Mouse (Mus musculus) retina, adult 2 months (tissue): ENCODE measurements around the gene Gm10912.
"Not testable (repeated sequence)": the region's sequence is repeated elsewhere in the genome, so short reads cannot be mapped to it uniquely, and the experiment has no call there.

Source experiments
- DNase-seq: peaks from one replicate; pipeline ENCODE4 v3.0.0-alpha.2; 2012; ENCODE audit warnings: low read depth, low spot score

Gm10912 gene

DNA sequence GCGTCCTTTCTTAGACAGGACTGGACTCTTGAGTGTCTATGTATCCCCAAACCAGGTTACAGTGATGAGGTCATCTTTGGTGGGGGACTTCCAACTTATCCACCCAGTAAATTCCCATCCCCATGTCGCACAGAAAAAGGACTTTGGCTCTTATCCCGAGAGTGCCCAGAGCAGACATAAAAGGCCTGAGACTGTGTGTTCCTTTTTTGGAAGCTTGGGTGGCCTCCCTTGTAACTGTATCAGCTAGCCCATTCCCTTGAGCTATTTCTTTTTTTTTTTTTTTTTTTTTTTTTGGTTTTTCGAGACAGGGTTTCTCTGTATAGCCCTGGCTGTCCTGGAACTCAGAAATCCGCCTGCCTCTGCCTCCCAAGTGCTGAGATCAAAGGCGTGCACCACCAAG, at the start of gene Gm10912:
Gene Gm10912, plus strand, starts transcription at position 301 of the 400 bp plus-strand sequence.
- not testable (repeated sequence) for DNase-seq

DNA sequence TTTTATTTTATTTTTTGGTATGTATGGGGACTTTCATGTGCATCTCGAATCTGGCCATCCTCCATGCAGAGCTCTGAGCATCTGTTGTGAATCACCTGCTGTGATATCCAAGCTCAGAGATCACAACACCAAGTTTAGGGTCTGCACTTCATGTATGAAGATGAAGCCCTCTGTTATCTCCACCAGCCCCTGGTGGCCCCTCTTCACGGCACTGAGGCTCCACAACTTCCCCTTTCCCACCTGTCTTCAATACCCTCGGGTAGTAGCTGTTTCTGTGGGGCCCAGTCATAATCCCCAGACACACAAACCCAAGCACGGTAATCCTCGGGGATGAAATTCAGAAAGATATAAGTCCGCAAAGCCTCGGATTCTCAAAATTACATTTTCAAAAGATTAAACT, 42.5 kb upstream of the Gm10912 start:
- DNase-seq, result no peak

DNA sequence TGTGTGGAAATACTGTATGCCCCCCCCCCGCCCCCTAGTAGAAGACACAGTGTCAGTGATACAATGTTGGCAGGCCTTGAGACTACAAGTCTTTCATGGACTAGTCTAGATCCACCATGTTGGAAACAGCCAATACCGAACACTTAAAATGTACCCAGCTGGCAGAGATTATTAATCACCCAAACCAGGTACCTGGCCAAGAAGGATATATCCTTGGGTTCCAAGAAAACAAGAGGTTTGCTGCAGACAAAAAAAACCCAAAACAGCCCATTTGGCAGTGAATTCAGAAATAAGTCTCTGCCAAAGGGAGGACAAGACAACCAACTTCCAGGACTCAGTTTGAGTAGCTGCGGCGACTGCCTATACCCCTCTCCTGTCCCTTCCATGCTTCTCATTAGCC, 41.0 kb upstream of the Gm10912 start:
- no peak for DNase-seq

DNA sequence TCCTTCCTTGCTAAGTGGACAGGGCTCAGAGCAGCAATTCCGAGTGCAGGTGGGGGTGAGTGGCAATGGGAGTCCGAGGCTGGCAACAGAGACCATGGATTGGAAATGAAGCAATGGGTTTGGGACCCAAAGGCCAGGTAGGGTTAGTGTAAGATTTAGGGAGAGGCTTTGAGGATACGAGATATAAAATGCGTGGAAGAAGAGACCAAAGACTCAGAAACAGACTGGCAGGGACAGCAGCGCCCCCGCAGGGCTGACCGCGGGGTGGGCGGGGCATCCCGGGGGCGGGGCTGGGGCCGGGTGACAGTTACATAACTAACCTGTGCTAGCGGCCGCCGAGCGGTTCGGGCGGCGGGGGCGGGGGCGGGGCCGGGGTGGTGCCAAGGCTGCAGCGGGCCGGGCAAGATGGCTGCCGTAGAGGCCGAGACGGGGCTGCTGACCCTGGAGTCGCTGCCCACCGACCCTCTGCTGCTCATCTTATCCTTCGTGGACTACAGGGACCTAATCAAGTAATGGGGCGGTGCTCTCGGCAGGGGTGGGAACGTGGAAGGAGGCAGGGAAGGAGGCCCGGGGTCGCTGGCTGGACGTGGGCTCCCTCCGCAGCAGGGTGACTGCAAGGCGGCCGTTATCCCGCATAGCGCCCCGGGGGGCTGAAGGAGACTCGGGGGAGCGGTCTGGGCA, 38.0 kb upstream of the Gm10912 start, which contains the start of gene Fbxo3:
Gene Fbxo3, plus strand, starts transcription at position 264 of the 681 bp plus-strand sequence.
- peak; percentile 71 for DNase-seq

DNA sequence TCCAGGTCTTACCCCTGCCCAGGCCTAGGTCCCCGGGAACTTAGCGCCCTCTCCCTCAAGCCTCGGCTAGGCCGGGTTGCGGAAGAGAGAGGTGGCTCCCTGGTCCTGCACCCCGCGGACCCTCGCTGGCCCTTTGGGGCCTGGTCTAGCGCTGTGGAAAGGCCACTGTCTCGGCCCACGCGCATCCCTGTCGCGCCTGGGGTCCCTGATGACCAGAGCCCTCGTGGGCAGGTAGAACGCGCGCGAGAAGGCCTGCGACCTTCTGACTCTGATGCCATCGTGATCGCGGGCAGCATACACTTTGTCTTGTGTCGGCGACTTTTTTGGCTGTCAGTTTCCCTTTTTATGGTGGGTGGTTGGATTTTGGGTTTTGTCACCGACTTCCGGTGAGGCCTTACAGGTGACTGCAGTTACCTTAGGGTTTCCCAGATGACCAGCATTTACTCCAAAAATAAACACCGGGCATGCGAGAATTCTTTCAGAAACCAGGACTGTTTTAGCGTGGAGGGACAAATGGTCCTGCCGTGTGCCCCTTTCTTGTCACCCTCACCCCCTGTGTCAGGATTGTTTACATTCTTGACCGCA, 37.4 kb upstream of the Gm10912 start, which contains the start of gene 4931422A03Rik:
Gene 4931422A03Rik, minus strand, starts transcription at position 223 of the 585 bp plus-strand sequence.
- DNase-seq, result no peak

DNA sequence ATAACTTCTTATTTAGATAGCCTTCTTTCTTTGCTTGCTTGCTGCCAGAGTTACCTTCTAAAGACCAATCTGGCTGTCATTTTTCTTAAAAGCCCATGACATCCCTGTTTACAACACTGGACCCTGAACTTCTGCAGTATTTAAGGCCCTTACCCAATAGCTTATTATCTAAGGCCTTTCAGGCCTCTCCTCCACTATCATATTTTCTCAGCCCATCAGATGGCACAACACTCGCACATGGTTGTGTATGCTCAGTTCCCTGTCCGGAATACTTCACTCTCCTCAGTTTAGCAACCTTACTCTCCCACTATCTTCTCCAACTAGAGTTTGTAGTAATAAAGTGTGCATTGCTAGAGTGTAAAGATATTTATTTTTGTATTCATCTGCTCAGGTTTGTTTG, 36.6 kb upstream of the Gm10912 start:
- DNase-seq, result no peak

DNA sequence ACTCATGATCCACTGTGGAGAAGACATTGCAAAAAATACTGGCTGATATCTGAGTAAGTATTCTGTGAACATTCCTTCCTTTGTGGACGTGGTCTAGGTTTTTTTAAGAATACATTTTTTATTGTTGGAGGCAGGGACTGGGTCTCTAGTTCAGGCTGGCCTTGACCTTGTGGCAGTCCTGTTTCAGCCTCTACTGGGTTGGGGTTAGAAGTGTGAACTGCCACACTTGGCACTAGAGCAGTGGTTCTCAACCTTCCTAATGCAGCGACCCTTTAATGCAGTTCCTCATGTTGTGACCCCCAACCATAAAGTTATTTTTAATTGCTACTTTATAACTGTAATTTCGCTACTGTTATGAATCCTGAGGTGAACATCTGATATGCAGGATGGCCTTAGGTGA, 35.2 kb upstream of the Gm10912 start:
- no peak for DNase-seq

DNA sequence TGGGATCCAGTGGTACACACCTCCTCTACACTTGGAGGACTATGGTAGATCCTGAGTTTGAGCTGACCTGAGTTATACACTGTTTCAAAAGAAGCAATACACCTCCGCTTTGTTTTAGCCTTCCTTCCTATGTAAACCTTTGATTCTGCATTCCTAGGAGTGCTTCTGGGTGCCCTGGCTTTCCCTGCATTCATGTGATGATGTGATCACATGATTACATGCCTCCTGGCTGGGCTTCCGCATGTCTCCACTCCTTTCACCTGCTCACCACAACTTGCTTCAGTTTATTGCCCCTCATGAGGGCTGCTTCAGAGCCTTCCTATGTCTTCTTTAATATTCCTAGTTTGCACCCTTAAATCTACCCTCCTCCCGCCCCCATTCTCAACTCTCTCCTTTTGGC, 33.6 kb upstream of the Gm10912 start:
- no peak for DNase-seq

DNA sequence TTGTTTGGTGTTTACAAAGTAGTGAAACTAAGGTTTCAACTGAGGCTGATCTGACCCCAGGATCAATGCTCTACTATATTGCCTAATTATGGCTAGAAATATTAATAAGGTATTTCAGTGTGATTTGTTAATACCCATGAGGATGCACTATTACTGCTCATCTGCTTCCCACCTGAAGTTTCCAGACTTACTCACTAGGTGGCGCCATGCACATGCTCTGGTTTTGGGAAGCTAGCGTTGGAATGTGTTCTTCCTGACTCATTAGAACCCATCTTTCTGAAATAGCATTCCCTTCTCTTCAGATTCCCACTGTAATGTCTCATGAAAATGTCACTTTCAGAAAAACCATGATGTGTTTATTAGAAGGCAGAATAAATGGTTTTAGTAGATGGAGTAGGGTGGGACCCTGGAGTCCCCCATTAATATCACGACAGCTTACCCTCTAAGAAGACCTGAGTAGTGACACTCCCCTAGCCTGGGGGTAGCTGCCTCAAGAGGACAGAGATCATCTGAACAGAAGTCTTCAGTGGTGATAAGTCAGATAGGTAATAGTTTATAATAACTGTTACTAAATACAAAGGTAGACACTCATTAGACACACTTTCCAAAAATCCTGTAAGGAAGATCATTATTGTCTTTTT, 30.7 kb upstream of the Gm10912 start:
- DNase-seq, result peak; percentile 45

DNA sequence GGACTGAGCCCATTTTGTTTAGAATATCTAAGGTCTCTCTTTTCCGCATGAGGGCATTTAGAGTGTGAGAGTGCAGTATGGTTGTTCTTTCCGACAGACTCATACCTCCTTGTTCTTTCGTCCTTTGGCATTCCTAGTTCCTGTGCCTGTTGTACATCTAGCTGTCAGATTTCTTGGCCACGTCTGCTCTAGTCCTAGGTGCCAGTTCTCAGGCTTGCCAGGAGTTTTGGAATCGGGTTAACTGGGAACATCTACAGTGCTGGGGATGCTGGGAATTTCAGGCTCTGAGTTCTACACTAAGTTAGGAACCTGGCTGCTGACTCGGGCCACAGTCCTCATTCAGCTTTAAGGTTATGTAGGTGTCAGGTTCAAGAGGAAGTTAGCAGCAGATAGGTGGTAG, 30.0 kb upstream of the Gm10912 start:
- no peak for DNase-seq

DNA sequence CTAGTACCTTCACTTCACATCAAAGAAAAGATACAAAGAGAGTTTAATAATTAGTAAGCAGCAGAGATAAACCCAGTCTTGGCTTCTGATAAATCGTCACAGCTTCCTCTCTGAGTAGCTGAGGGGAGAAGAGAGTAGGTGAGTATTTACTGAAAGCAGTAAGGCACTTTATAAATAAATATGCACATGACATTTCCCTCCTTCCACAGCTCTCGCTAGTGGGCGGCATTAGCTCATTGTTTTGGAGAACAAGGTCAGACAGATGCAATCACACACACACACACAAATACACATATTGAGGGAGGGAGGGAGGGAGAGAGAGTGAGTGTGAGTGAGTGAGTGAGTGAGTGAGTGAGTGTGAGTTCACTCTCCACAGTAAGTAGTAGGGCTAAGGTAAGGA, 29.3 kb upstream of the Gm10912 start:
- DNase-seq, result no peak

DNA sequence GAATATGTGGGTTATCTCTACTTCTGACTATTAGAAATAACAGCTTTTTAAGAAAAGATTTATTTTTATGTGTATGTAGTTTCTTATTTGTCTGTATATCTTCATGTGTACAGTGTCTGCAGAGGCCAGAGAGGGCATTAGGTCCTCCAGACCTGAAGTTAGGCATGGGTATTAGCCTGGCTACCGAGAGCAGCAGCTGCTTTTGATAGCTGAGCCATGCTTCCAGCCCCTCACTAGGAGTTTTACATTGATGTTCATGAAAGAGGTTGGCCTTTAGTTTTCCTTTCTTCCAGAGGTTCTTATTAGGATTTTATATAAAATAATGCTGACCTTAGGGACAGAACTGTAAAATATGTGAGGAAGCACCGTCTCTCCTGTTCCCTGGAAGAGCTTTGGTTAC, 27.4 kb upstream of the Gm10912 start:
- no peak for DNase-seq

DNA sequence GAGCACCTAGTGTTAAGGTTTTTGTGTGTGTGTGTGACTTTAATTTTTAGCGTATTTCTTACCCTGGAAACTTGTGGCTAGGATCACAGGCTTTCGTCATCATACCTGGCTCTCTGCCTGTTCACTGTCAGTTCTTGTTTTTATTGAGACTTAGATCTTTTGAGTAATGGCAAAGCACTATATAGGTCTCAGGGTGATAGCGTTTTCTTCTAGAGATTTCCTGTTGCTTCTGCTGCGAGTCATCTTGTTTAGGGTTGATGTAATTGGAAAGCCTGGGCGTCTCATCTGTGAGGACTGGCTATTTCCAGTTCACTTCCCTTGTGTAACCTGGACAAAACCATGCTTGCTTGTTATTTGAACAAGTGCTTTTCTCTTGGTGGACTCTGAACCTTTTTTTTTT, 24.0 kb upstream of the Gm10912 start:
- no peak for DNase-seq

DNA sequence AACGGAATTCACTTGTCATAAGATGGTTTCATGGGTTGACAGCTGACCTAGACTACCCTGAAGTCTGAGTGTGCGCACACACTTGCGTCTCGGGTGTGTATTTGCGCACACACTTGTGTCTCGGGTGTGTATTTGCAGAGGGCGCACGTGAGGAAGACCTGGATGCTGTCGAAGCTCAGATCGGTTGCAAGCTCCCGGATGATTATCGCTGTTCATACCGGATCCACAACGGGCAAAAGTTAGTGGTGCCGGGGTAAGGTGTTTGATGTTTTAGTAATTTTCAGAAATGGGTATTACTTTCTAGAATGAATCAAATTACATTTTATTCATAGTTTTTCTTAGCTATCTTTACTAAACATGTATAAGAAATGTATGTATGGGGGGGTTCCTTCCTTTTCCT, 22.9 kb upstream of the Gm10912 start:
- no peak for DNase-seq

DNA sequence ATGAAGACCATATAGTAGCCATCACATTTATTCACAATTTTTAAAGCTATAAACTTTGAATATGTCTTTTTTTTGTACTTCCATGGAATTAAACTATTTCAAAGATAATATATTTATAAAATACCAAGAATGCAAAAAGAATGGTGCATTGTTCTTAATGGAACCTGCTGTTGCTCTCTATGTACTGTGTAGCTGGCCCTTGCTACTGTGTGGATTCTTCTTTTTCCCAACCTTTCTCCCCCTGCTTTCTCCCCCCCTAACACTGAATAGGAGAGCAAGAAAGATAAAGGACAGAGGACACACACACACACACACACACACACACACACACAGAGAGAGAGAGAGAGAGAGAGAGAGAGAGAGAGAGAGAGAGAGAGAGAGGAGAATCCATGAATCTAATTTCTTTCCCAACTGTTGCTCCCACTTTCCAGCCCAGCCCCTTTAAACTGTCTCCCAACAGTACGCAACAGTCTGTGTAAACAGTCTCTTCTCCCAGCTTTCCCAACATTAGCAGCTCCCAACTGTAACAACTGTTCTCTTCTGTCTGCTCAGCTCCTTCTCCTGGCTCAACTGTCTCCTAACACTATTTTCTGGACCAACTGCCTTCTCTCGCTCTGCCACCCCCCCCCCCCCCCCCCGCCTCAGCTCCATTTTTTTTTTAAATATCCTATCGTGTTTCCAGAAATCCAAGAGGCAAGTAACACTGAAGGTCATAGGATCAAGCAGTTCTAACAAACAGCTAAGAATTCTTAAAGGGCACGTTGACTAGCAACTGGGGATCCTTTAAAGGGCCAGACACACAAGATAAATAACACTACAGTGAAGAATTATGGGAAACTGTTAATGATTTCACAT, 21.8 kb upstream of the Gm10912 start:
- no peak for DNase-seq

DNA sequence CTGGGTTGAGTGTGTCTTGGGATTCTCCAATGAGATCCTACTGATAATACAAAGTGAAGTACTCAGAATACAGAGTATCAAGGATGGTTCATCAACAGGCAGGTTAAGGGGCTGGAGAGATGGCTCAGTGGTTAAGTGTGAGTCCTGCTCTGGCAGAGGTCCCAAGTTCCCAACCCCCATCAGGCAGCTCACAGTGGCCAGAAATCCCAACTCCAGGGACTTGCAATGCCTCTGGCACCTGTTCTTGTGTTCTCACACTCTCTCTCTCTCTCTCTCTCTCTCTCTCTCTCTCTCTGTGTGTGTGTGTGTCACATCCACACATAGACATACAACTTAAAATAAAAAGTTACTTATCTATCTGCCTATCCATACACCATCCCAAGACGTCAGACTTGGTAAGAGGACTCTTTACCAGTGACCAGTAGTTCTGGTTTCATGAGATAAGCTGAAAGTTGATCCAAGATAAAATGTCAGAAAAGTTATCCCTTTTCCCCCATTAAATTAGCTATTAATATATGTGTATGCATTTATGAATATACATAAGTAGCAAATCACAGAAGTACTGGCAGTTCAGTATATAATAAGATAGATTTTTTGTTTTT, 21.0 kb upstream of the Gm10912 start:
- DNase-seq, result no peak

DNA sequence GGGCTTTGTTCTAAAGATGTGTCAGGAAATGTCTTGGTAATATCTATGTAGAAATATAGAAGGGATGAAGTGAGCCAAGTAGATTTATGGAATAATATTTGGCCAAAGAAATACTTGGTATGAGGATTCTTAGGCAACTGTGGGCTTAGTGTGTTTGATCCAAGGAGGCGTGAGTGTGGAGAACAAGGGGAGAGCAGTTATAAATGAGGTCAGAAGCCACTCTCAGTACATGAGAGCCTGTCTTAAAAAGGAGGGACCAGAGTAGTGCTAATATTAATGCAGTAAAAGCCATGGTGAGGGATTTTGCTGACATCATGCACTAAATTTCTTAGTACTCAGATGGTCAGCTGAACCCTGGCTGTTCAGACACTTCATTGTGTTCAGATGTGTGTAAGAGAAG, 7.2 kb upstream of the Gm10912 start:
- no peak for DNase-seq

DNA sequence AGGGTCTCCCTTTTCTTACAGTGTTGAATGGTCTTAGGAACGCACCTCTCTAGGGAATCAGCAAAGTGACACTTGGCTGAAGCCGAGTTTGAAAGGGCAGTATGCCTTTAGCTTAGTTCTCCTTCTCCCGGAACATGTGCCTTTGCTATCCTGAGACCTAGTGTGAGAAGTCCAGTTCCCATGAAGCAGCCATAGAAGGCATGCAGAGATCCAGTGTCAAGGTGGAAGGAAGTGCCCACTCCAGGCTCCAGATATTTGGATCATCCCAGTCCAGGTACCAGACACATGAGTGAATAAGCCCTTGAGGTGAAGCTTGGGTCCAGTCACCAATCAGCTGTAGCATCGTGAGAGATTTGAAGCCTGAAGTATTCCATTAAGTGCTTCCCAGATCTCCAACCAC, 6.7 kb upstream of the Gm10912 start:
- DNase-seq, result no peak

DNA sequence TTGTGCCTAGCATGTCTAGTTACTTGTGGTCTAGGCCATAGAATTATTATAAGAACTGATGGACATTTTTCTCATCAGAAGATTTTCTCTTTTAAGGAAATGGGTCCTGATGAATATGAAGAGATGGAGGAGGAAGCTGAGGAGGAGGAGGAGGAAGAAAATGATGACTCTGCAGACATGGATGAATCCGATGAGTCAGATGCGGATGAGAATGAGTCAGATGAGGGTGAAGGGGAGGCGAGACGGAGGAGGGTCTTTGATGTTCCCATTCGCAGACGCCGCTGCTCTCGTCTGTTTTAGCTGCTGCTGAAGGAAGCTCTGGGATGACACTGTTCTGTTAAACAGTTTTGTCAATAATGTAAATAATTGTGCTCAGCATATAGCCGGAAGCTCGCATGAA, 5.8 kb upstream of the Gm10912 start:
- DNase-seq, result no peak

DNA sequence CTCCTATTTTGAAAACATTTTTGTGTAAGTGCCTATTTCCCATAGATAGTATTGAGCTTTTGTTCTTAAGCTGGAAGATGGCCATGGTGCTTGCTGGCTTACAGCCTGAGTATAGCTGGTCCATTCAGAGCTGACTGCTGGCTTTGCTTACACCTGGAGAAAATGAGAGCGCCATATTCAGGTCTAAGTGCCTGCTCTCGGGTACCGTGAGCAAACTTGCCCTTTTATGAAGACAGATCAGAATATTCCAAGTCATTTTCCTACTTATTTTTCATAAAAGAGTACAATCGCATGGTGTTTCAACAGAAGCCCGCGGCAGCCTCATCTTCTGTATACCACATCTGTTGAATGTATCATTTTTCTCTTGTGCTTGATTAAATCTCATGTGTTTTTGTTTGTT, 4.6 kb upstream of the Gm10912 start:
- no peak for DNase-seq

DNA sequence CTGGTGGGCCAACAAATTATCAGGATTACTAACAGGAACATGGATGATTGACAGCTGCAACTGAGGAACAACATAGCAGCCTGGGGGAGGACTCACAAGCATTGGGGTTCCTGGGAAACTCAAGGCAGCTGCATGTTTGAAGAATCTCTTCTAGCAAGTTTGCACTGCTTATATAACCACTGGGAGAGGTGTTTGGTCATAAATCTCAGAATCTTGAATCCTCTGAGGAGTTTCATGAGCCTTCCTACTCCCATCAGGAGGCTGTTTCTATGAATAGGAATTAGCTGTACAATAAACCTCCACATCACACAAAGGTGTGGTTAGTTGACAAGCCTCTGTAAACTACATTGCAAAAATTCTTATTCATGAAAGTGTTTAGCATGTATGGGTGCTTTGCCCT, 3.0 kb upstream of the Gm10912 start:
- no peak for DNase-seq

DNA sequence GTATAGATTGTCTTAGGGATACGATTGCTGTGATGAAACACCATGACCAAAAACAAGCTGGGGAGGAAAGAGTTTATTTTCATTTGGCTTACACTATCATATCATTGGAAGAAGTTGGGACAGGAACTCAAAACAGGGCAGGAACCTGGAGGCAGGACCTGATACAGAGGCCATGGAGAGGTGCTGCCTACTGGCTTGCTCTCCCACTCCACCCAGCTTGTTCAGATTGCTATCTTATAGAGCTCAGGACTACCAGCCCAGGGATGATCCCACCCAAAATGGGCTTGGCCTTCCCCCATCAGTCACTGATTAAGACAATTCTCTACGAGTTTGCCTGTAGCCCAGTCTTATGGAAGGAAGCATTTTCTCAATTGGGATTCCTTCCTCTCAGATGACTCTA, 1.5 kb upstream of the Gm10912 start:
- no peak for DNase-seq
